Mouse (Mus musculus) testis, adult 2 months (tissue): ENCODE measurements around the gene Dbh.

Source experiments
- CTCF ChIP-seq: fragments of 200-500 bp; IDR thresholded peaks from 2 replicates; pipeline ENCODE4 v1.5.1; 2012; ENCODE audit warnings: low read depth, mild to moderate bottlenecking, inconsistent platforms, low read length, moderate library complexity; ENCODE audit not compliant: control insufficient read depth, insufficient read depth, insufficient replicate concordance
- POLR2A ChIP-seq: fragments of 200-500 bp; IDR thresholded peaks from 2 replicates; pipeline ENCODE4 v1.6.1; 2012; ENCODE audit warnings: low read depth, mild to moderate bottlenecking, inconsistent platforms, low read length, moderate library complexity; ENCODE audit not compliant: control insufficient read depth

DNA sequence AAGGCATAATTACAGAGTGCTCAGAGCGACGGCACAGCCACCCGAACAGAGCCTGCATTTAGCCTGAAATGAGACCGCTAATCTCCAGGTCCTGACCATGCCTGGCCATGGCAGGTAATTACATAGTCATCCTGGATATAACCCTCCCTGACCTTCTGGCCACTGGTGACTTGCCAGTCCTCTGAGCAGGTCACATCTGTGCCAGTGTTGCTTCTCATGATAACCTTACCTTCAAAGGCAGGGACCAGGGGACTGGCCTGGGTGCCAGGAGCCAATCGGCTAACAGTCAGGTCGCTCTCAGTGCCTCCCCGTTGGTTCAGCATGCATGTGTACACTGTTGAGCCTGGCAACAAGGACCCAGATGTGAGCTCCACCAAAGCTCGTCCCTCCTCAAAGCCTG lies 53.5 kb downstream of the Dbh start:
- TF ChIP-seq CTCF (no peak), POLR2A (no peak)
